Mouse (Mus musculus) lung, postnatal 0 days (tissue): ENCODE data around the gene Prkca. TPM values are rescaled to one million over a fixed set of nuclear protein-coding genes. Genes with fewer than 3 reads are reported as not detected.

Experiments
- ATAC-seq: fragments of 200-750 bp; cut with Nextera tagmentation; 2 replicates; pipeline ENCODE4 v1.8.0; 2017; ENCODE audit warnings: moderate library complexity
- DNase-seq: peaks from one replicate; pipeline ENCODE4 v3.0.0-alpha.2; 2016; ENCODE audit warnings: low spot score
- H3K27ac ChIP-seq: fragments of 300-500 bp; sonication (generic); 2 replicates; pipeline ENCODE4 v1.5.1; 2014; ENCODE audit warnings: antibody characterized with exemption, mild to moderate bottlenecking, low read length, mixed read lengths
- H3K27me3 ChIP-seq: fragments of 300-500 bp; sonication (generic); replicated peaks from 2 replicates; pipeline ENCODE4 v1.6.1; 2014; ENCODE audit warnings: low read length, mixed read lengths; ENCODE audit not compliant: insufficient read depth
- H3K36me3 ChIP-seq: fragments of 300-500 bp; sonication (generic); 2 replicates; pipeline ENCODE4 v1.6.1; 2014; ENCODE audit warnings: low read length, mixed read lengths; ENCODE audit not compliant: insufficient read depth
- H3K4me1 ChIP-seq: fragments of 300-500 bp; sonication (generic); 2 replicates; pipeline ENCODE4 v1.6.1; 2014; ENCODE audit warnings: antibody characterized with exemption, low read depth, low read length, mixed read lengths; ENCODE audit not compliant: insufficient read depth
- H3K4me2 ChIP-seq: fragments of 300-500 bp; sonication (generic); replicated peaks from 2 replicates; pipeline ENCODE4 v1.6.1; 2014; ENCODE audit warnings: low read depth, mild to moderate bottlenecking, low read length, moderate library complexity, mixed read lengths
- H3K4me3 ChIP-seq: fragments of 300-500 bp; sonication (generic); 2 replicates; pipeline ENCODE4 v1.5.1; 2014; ENCODE audit warnings: low read depth, low read length
- H3K9ac ChIP-seq: fragments of 300-500 bp; sonication (generic); replicated peaks from 2 replicates; pipeline ENCODE4 v1.6.1; 2014; ENCODE audit warnings: low read depth, mild to moderate bottlenecking
- H3K9me3 ChIP-seq: fragments of 300-500 bp; sonication (generic); 2 replicates; pipeline ENCODE4 v1.6.1; 2016; ENCODE audit warnings: low read length, mixed read lengths
- CTCF ChIP-seq: IDR thresholded peaks from 2 replicates; pipeline ENCODE4 v1.5.1; 2016; ENCODE audit warnings: antibody characterized with exemption, mild to moderate bottlenecking
- EP300 ChIP-seq: IDR thresholded peaks from 2 replicates; pipeline ENCODE4 v1.6.1; 2016; ENCODE audit warnings: antibody characterized with exemption, mild to moderate bottlenecking, control low read depth
- WGBS: fragments of 180-500 bp; shearing (Covaris S2); extraction: QIAGEN DNeasy Blood & Tissue Kit; methylation state at CpG from one replicate; pipeline ENCODE4 v1.1.7; 2014; 5-methylcytosine and 5-hydroxymethylcytosine counted together
- polyA plus RNA-seq: library from polyadenylated mRNA; unstranded; fragments of >200 nt; fragmentation: Nextera tagmentation; extraction: Ambion mirVana; gene quantifications from 2 replicates; pipeline ENCODE4 v1.2.1, GENCODE M21; 2015

Prkca gene
- polyA plus RNA-seq: 3.8 and 4.0 TPM in 2 replicates

DNA sequence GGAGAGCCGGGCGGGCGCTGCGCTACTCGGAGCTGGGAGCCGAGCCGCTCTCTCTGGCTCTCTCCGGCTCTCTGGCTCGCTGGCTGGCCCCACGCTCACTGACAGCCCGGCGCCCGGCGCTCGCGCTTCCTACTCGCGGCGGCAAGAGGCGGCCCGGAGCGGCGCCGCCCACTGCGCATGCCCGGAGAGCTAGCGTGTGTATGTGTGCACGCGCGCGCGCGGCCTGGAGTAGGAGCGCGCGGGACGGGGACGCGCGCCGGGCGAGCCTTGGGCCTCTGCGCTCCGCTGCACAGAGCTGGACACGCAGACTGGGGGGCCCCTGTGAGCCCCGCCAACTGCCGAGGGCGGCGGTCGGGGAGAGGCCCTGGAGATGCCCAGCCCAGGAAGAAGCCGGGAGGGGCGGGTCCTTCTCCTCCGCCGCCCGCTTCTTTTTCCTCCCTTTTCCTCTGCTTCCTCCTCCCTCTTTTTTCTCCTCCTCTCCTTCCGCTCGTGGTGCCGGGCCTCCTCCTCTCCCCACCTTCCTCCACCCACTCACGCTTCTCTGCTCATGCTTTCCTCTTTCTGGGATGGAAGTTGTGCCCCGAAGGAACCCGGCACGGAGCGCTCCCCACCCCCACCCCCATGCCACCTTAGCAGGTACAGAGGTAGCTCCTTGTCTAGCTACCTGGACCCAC is at the start of gene Prkca:
Gene Prkca (minus strand): TSS at position 140 of the 674 bp plus-strand sequence.
- H3K27me3 ChIP-seq: no peaks in the 10 kb centered on the region
- peak; percentile 95 for ATAC-seq
- H3K4me2 ChIP-seq: peak within 1 kb of the TSS; percentile 96
- H3K27ac ChIP-seq: peak within 1 kb of the TSS; percentile 75
- DNase-seq: peak; percentile 96
- under 1% methylated on average over 42 of the region's 63 CpGs for WGBS
- H3K4me1 ChIP-seq: peaks cover 4% of the 10 kb centered on the region; the same call in 1 of the 2 replicates
- no peak for TF ChIP-seq CTCF
- no peak for TF ChIP-seq EP300
- H3K9me3 ChIP-seq: no peaks in the 10 kb centered on the region
- H3K4me3 ChIP-seq: peak within 1 kb of the TSS; percentile 72
- peak within 1 kb of the TSS; percentile 55 for H3K9ac ChIP-seq
- no peaks in the 10 kb centered on the region for H3K36me3 ChIP-seq

- TF ChIP-seq EP300 (no peak), CTCF (no peak)
- no peak overlapping the region for H3K9ac ChIP-seq
- DNase-seq (no peak), ATAC-seq (no peak)
- no peak overlapping the region for H3K4me3 ChIP-seq
- H3K27ac ChIP-seq: no peak overlapping the region
- H3K27me3 ChIP-seq: no peaks in the 10 kb centered on the region
- H3K4me2 ChIP-seq: no peak overlapping the region
- WGBS: 94% methylated on average over 1 of the region's 1 CpGs
- no peaks in the 10 kb centered on the region for H3K9me3 ChIP-seq
- no peaks in the 10 kb centered on the region for H3K36me3 ChIP-seq
- H3K4me1 ChIP-seq: no peaks in the 10 kb centered on the region
These were observed 41.9 kb upstream of the Prkca start for GRCm38 (mm10) chr11:108385666-108386024.

GRCm38 (mm10) chr11:108384920-108385665 is 41.4 kb upstream of the Prkca start:
- Histone ChIP-seq H3K27me3 (no peaks in the 10 kb centered on the region), H3K36me3 (no peaks in the 10 kb centered on the region), H3K9me3 (no peaks in the 10 kb centered on the region), H3K4me1 (no peaks in the 10 kb centered on the region), H3K9ac (no peak overlapping the region), H3K4me3 (no peak overlapping the region), H3K27ac (no peak overlapping the region), H3K4me2 (no peak overlapping the region)
- ATAC-seq (no peak), DNase-seq (no peak)
- no peak for TF ChIP-seq EP300
- TF ChIP-seq CTCF: no peak
- WGBS: 48% methylated on average over 4 of the region's 4 CpGs

DNA sequence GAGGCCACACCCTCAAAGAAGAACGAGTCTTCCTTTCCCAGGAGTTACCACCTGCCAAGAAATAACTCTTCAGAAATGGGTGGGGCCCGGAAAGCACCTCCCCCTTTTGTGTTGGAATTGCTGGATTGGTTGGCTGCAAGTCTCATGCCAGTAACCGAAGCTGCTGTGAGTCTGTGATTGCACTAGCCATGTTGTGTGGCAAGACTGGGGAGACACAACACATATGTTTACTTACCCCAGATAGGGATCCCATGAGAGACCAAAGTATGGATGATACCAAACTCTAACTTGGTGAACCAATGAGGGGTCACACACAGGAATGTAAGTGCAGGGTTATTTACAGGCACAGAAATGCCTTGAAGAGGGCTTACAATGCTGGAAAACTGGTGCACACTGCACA is 38.9 kb upstream of the Prkca start:
- DNase-seq (no peak), ATAC-seq (no peak)
- Histone ChIP-seq H3K27me3 (no peaks in the 10 kb centered on the region), H3K9me3 (no peaks in the 10 kb centered on the region), H3K27ac (no peak overlapping the region), H3K4me1 (no peaks in the 10 kb centered on the region), H3K36me3 (no peaks in the 10 kb centered on the region), H3K4me3 (no peak overlapping the region), H3K9ac (no peak overlapping the region), H3K4me2 (no peak overlapping the region)
- 68% methylated on average over 3 of the region's 3 CpGs for whole genome bisulfite sequencing
- TF ChIP-seq CTCF (no peak), EP300 (no peak)

DNA sequence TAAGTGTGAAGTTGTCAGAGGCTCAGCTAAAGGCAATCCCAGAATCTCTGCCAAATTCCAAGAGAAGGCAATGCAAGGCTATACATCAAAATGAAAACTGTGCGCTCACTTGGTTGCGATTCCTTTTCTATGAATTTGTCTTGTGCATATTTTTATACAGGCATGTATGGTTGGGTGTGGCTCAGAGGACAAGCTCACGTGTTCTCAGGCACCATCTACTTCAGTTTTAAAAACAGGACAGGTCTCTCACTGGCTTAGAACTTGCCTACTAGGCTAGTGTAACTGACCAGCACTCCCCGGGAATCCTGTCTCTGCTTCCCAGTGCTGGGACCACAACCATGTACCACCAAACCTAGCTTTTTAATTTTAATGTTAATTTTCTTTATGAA is 34.6 kb upstream of the Prkca start:
- ATAC-seq (peak; percentile 19), DNase-seq (no peak)

GRCm38 (mm10) chr11:108377680-108378362 is 34.1 kb upstream of the Prkca start:
- no peak overlapping the region for H3K4me2 ChIP-seq
- H3K27me3 ChIP-seq: no peaks in the 10 kb centered on the region
- no peak overlapping the region for H3K9ac ChIP-seq
- no peak for TF ChIP-seq EP300
- peak; percentile 97 for TF ChIP-seq CTCF
- H3K9me3 ChIP-seq: no peaks in the 10 kb centered on the region
- WGBS: 32% methylated on average over 19 of the region's 19 CpGs
- ATAC-seq (peak; percentile 83), DNase-seq (peak; percentile 84)
- no peaks in the 10 kb centered on the region for H3K4me1 ChIP-seq
- H3K36me3 ChIP-seq: no peaks in the 10 kb centered on the region
- H3K27ac ChIP-seq: no peak overlapping the region
- no peak overlapping the region for H3K4me3 ChIP-seq

More for the DNA sequence above, 34.6 kb upstream of the Prkca start:
- Histone ChIP-seq H3K4me1 (no peaks in the 10 kb centered on the region), H3K4me2 (no peak overlapping the region), H3K4me3 (no peak overlapping the region), H3K36me3 (no peaks in the 10 kb centered on the region), H3K9me3 (no peaks in the 10 kb centered on the region), H3K27ac (no peak overlapping the region), H3K27me3 (no peaks in the 10 kb centered on the region), H3K9ac (no peak overlapping the region)
- WGBS: 58% methylated on average over 4 of the region's 4 CpGs
- no peak for TF ChIP-seq EP300
- TF ChIP-seq CTCF: no peak
